Mouse (Mus musculus) hindbrain, embryonic 13.5 days (tissue): ENCODE measurements at regions not wholly inside any gene's neighbourhood (a gene's known extent, or its start where the extent isn't known, plus 50 kb on each side); places are given as distances from the start of the nearest gene placed in this dataset.

Experiments
- ATAC-seq: fragments of 200-750 bp; cut with Nextera tagmentation; 2 replicates; pipeline ENCODE4 v1.8.0; 2017; ENCODE audit warnings: moderate TSS enrichment; ENCODE audit not compliant: low FRiP score
- H3K27ac ChIP-seq: fragments of 300-500 bp; sonication (generic); 2 replicates; pipeline ENCODE4 v1.5.1; 2015; ENCODE audit warnings: inconsistent platforms, mild to moderate bottlenecking, moderate library complexity
- H3K27me3 ChIP-seq: fragments of 300-500 bp; sonication (generic); 2 replicates; pipeline ENCODE4 v1.6.1; 2015; ENCODE audit warnings: mild to moderate bottlenecking, inconsistent platforms
- H3K36me3 ChIP-seq: fragments of 300-500 bp; sonication (generic); 2 replicates; pipeline ENCODE4 v1.6.1; 2015; ENCODE audit warnings: mild to moderate bottlenecking, inconsistent platforms
- H3K4me1 ChIP-seq: fragments of 300-500 bp; sonication (generic); replicated peaks from 2 replicates; pipeline ENCODE4 v1.6.1; 2015; ENCODE audit warnings: inconsistent platforms
- H3K4me2 ChIP-seq: fragments of 300-500 bp; sonication (generic); 2 replicates; pipeline ENCODE4 v1.6.1; 2015; ENCODE audit warnings: inconsistent platforms, mild to moderate bottlenecking, moderate library complexity
- H3K4me3 ChIP-seq: fragments of 300-500 bp; sonication (generic); 2 replicates; pipeline ENCODE4 v1.5.1; 2015; ENCODE audit warnings: mild to moderate bottlenecking, inconsistent platforms
- H3K9ac ChIP-seq: fragments of 300-500 bp; sonication (generic); 2 replicates; pipeline ENCODE4 v1.6.1; 2015; ENCODE audit warnings: mild to moderate bottlenecking, inconsistent platforms
- H3K9me3 ChIP-seq: fragments of 300-500 bp; sonication (generic); 2 replicates; pipeline ENCODE4 v1.6.1; 2016; ENCODE audit warnings: inconsistent platforms
- WGBS: fragments of 180-500 bp; shearing (Covaris S2); methylation state at CpG from one replicate; pipeline ENCODE4 v1.1.7; 2015; 5-methylcytosine and 5-hydroxymethylcytosine counted together

GRCm38 (mm10) chr9:92045472-92045905 lies 147.2 kb upstream of the Plscr5 start:
- Histone ChIP-seq H3K4me2 (no peak overlapping the region), H3K4me3 (no peak overlapping the region), H3K27me3 (no peaks in the 10 kb centered on the region), H3K9me3 (no peaks in the 10 kb centered on the region), H3K4me1 (no peaks in the 10 kb centered on the region), H3K9ac (no peak overlapping the region), H3K27ac (no peak overlapping the region), H3K36me3 (no peaks in the 10 kb centered on the region)
- no peak for ATAC-seq
- 49% methylated on average over 3 of the region's 3 CpGs for WGBS

DNA sequence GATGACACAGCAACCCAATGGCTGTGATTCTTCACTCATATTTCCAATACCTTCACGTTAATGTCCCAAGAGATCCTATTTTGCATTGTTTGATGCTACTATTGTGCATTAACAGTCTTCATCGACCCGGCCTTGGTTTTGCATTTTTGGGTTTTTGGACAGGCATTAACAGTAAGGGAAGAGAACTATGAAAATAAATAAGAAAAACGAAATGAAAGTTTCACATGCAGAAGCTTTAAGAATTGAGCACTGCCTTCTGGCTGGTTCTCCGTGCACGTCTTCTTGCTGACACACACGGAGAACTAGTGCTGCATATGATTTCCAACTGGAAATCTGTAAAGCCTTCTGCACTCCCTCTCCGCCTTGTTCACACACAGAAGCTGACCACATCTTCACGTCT lies 148.6 kb upstream of the Plscr5 start:
- Histone ChIP-seq H3K4me1 (no peaks in the 10 kb centered on the region), H3K4me3 (no peak overlapping the region), H3K27me3 (no peaks in the 10 kb centered on the region), H3K27ac (no peak overlapping the region), H3K36me3 (no peaks in the 10 kb centered on the region), H3K9me3 (no peaks in the 10 kb centered on the region), H3K4me2 (no peak overlapping the region), H3K9ac (no peak overlapping the region)
- 84% methylated on average over 9 of the region's 9 CpGs for WGBS
- no peak for ATAC-seq

DNA sequence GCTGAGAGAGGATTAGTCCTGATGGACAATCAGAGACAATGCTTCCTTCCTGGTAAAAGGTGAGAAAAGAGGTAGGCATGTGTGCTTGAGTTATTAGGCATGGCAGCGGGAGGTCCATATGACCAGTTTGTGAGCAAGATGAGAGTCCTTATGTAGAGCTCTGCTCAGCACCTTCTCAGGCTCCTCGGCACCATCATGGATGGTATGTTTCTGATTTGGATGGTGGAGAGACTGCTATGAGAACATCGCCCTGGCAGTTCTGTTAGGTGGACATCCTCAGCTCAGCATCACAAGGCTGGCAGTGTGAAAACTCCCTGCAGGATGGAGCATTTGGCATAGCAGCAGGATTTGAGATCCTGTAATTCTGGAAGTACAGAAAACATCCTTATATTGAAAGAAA lies 176.2 kb upstream of the Plscr5 start:
- no peak overlapping the region for H3K4me3 ChIP-seq
- no peaks in the 10 kb centered on the region for H3K27me3 ChIP-seq
- no peak overlapping the region for H3K9ac ChIP-seq
- H3K27ac ChIP-seq: no peak overlapping the region
- no peak for ATAC-seq
- H3K36me3 ChIP-seq: no peaks in the 10 kb centered on the region
- no peaks in the 10 kb centered on the region for H3K9me3 ChIP-seq
- no peaks in the 10 kb centered on the region for H3K4me1 ChIP-seq
- no peak overlapping the region for H3K4me2 ChIP-seq
- 99% methylated on average over 3 of the region's 3 CpGs for WGBS

DNA sequence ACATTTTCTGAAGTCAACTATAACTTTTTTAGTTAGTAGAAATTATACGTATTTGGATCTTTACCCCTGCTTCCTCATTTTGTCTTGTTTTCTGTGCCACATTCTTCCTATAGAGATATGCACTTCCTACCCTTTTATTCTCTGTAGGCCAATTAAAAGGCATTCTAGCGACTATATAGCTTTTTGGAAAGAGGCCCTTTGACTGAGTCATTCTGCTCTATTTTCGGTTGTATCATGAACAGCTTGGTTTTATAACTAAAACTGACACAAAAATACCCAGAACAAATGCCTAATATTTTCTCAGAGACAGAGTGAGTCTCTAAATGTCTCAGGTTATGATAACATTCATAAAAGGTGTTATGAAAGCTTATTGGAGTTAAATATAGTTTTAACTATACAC lies 176.8 kb upstream of the Plscr5 start:
- H3K4me3 ChIP-seq: no peak overlapping the region
- H3K9me3 ChIP-seq: no peaks in the 10 kb centered on the region
- H3K9ac ChIP-seq: no peak overlapping the region
- ATAC-seq: no peak
- no peak overlapping the region for H3K4me2 ChIP-seq
- H3K36me3 ChIP-seq: no peaks in the 10 kb centered on the region
- no peaks in the 10 kb centered on the region for H3K4me1 ChIP-seq
- WGBS: 84% methylated on average over 3 of the region's 3 CpGs
- no peak overlapping the region for H3K27ac ChIP-seq
- H3K27me3 ChIP-seq: no peaks in the 10 kb centered on the region

GRCm38 (mm10) chr9:91988240-91988639 lies 204.5 kb upstream of the Plscr5 start:
- Histone ChIP-seq H3K27me3 (no peaks in the 10 kb centered on the region), H3K9ac (no peak overlapping the region), H3K4me2 (no peak overlapping the region), H3K4me1 (no peaks in the 10 kb centered on the region), H3K4me3 (no peak overlapping the region), H3K27ac (no peak overlapping the region), H3K9me3 (no peaks in the 10 kb centered on the region; the same call in 1 of the 2 replicates), H3K36me3 (no peaks in the 10 kb centered on the region)
- no peak for ATAC-seq
- WGBS: 75% methylated on average over 2 of the region's 2 CpGs

DNA sequence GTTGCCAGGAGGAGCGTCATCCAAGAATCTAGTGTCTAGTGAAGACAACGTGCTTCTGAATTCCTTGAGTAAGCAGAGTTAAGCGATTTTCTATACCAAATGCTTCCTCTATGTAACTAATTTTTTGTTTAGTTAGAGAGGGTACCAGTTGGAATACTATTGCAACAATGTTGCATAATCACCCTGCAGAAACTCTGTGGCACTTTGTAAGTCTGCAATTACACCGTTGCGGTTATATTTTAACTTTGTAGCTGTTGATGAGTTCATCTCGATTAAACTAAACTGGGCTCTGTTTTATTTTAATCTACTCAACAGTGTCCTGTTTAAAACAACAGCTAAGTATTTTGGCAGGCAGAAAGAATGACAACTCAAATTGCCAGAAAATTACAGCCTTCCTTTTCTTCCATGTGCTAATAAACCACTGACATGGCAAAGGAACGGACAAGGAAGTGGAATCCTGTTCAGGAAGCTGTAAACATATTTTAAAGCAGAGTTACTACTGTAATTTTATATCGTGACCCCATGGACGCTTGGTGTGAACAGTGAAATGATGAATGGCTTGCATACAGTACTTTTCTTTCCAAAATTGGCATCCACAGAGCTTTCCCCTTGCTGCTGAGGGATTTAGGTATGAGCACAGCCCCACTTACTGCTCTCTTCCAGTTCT lies 210.6 kb upstream of the Plscr5 start:
- H3K4me2 ChIP-seq: no peak overlapping the region
- H3K4me1 ChIP-seq: no peaks in the 10 kb centered on the region
- no peaks in the 10 kb centered on the region for H3K36me3 ChIP-seq
- no peak overlapping the region for H3K27ac ChIP-seq
- no peak overlapping the region for H3K9ac ChIP-seq
- H3K4me3 ChIP-seq: no peak overlapping the region
- no peak for ATAC-seq
- H3K27me3 ChIP-seq: no peaks in the 10 kb centered on the region
- no peaks in the 10 kb centered on the region; the same call in 1 of the 2 replicates for H3K9me3 ChIP-seq
- 73% methylated on average over 9 of the region's 9 CpGs for WGBS

DNA sequence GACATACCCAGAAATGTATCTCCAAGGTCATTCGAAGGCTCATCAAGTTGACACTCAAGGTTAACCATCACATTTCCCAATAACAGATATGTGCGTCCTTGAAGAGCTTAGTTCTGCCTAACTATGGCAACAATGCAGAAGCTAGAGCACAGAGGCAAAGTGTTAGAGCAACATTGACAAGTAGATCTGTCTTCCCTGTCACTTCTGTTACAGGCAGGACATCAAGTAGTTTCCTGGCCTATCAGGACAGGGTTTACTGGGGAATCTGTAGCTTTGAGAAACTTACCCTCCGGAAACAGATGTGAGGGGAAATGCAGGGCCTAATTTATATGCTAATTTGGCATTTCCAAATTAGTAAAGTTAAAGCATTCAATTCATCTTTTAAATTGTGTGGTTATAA lies 211.2 kb upstream of the Plscr5 start:
- WGBS: 81% methylated on average over 3 of the region's 3 CpGs

GRCm38 (mm10) chr9:91964051-91964450 lies 228.7 kb upstream of the Plscr5 start:
- ATAC-seq: no peak
- 88% methylated on average over 2 of the region's 2 CpGs for WGBS
- no peaks in the 10 kb centered on the region for H3K36me3 ChIP-seq
- no peaks in the 10 kb centered on the region for H3K9me3 ChIP-seq
- no peak overlapping the region for H3K4me2 ChIP-seq
- no peak overlapping the region for H3K4me3 ChIP-seq
- no peaks in the 10 kb centered on the region for H3K4me1 ChIP-seq
- no peak overlapping the region for H3K9ac ChIP-seq
- H3K27ac ChIP-seq: no peak overlapping the region
- H3K27me3 ChIP-seq: no peaks in the 10 kb centered on the region

More for the DNA sequence above, 211.2 kb upstream of the Plscr5 start:
- no peak overlapping the region for H3K27ac ChIP-seq
- no peaks in the 10 kb centered on the region for H3K36me3 ChIP-seq
- H3K4me2 ChIP-seq: no peak overlapping the region
- no peaks in the 10 kb centered on the region for H3K4me1 ChIP-seq
- H3K9me3 ChIP-seq: no peaks in the 10 kb centered on the region; the same call in 1 of the 2 replicates
- H3K4me3 ChIP-seq: no peak overlapping the region
- H3K9ac ChIP-seq: no peak overlapping the region
- no peak for ATAC-seq
- no peaks in the 10 kb centered on the region for H3K27me3 ChIP-seq

GRCm38 (mm10) chr9:91962726-91963125 lies 230.0 kb upstream of the Plscr5 start:
- no peak for ATAC-seq
- 76% methylated on average over 1 of the region's 1 CpGs for WGBS
- Histone ChIP-seq H3K9me3 (no peaks in the 10 kb centered on the region), H3K27ac (no peak overlapping the region), H3K36me3 (no peaks in the 10 kb centered on the region), H3K9ac (no peak overlapping the region), H3K4me2 (no peak overlapping the region), H3K4me1 (no peaks in the 10 kb centered on the region), H3K27me3 (no peaks in the 10 kb centered on the region), H3K4me3 (no peak overlapping the region)

GRCm38 (mm10) chr9:91961666-91962065 lies 231.1 kb upstream of the Plscr5 start:
- no peaks in the 10 kb centered on the region for H3K27me3 ChIP-seq
- no peaks in the 10 kb centered on the region for H3K4me1 ChIP-seq
- no peaks in the 10 kb centered on the region for H3K36me3 ChIP-seq
- no peak overlapping the region for H3K9ac ChIP-seq
- H3K27ac ChIP-seq: no peak overlapping the region
- no peaks in the 10 kb centered on the region for H3K9me3 ChIP-seq
- H3K4me3 ChIP-seq: no peak overlapping the region
- no peak for ATAC-seq
- no peak overlapping the region for H3K4me2 ChIP-seq
- WGBS: 80% methylated on average over 1 of the region's 1 CpGs

DNA sequence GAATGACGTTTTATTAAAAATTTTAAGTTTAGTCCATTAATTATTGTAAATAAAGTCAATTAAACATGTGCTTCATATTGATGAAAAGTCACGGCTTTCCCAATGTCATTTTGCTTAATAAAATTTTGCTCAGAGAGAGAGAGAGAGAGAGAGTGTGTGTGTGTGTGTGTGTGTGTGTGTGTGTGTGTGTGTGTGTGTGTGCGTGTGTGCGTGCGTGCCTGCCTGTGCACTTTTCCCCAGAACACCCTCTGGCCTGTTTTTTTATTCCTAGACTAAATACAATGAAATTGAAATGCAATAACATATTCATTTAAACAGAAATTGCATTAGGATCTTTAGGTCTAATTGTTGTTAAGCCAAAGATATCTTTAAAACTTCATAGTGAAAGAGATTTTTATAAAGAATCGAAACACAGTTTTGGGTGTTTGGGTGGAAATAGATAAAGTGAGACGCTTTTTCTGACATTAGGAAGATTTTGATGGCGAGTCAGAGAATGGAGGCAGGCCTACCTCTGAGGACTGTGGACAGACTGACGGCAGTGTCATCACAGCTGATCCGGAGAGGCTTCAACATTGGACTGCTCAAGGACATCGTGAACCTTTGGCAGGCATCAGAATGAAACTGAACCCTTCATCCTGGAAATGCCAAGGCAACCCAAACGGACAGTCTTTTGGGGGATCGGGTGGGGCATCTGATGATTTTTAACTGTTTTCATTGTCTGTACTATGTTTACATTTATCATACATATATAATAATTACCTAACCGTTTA lies 232.0 kb upstream of the Plscr5 start:
- ATAC-seq: no peak
- Histone ChIP-seq H3K4me3 (no peak overlapping the region), H3K4me2 (no peak overlapping the region), H3K9ac (no peak overlapping the region), H3K36me3 (no peaks in the 10 kb centered on the region), H3K9me3 (no peaks in the 10 kb centered on the region), H3K27me3 (no peaks in the 10 kb centered on the region), H3K27ac (no peak overlapping the region), H3K4me1 (no peaks in the 10 kb centered on the region)
- 81% methylated on average over 14 of the region's 14 CpGs for WGBS

- peak; percentile 59; the same call in 1 of the 2 replicates for ATAC-seq
- no peak overlapping the region for H3K4me2 ChIP-seq
- WGBS: 19% methylated on average over 1 of the region's 1 CpGs
- H3K4me3 ChIP-seq: no peak overlapping the region
- H3K36me3 ChIP-seq: no peaks in the 10 kb centered on the region
- no peaks in the 10 kb centered on the region for H3K4me1 ChIP-seq
- no peak overlapping the region for H3K9ac ChIP-seq
- H3K27ac ChIP-seq: no peak overlapping the region
- H3K27me3 ChIP-seq: no peaks in the 10 kb centered on the region
- H3K9me3 ChIP-seq: no peaks in the 10 kb centered on the region
Observed at GRCm38 (mm10) chr9:91959592-91959991, 233.1 kb upstream of the Plscr5 start.

DNA sequence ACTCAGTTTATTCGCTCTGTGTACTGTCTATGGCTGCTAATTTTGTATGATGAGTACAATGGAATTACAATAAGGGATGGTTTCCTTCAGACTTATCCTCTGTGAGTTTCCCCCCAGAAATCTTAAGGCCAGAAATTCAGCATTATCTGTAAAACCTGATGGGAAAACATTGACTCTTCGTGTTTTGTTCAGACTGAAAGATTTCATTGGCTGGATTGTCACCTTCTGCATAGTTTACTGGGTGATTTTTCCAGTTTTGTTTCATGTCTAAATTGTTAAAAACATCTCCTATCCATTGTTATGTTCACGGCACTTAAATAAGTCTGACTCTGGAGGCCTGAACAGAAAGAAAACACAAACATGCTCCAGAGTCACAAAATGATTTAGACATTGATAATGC lies 233.7 kb upstream of the Plscr5 start:
- no peaks in the 10 kb centered on the region for H3K4me1 ChIP-seq
- WGBS: 72% methylated on average over 3 of the region's 3 CpGs
- no peak overlapping the region for H3K4me2 ChIP-seq
- no peaks in the 10 kb centered on the region for H3K27me3 ChIP-seq
- H3K36me3 ChIP-seq: no peaks in the 10 kb centered on the region
- ATAC-seq: no peak
- H3K9me3 ChIP-seq: no peaks in the 10 kb centered on the region
- H3K4me3 ChIP-seq: no peak overlapping the region
- H3K27ac ChIP-seq: no peak overlapping the region
- H3K9ac ChIP-seq: no peak overlapping the region
